Mouse (Mus musculus): ENCODE measurements around the gene 5330417C22Rik.

DNA sequence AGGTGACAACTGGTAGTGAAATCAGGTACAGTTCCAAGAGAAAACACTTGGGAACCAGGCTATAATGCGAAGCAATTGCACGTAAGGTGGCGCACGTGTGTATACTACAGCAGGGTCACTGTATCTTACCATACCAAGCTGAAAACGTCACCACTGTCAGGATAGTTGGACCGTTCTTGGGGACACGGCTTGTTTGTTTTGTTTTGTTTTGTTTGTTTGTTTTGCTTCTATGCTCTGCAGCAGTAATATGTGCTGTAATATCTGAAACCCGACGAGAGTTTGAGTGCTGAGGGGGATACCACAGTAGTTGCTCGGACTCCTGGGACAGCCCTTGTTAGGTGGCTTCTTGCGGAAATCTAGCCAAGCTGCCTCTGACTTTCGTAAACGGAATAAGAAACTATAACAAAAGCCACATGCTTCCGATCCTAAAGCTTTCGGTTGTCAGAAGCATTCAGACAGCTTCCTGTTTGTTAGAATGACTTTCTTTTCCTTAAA lies 26.5 kb upstream of the 5330417C22Rik start:
- TF ChIP-seq MAX (IDR thresholded peaks at IDR 0.05) = no peak
- TF ChIP-seq CTCF (IDR thresholded peaks at IDR 0.05; ENCODE audit: control insufficient read depth, insufficient read depth, insufficient read length) = peak; percentile 18
- no peak for TF ChIP-seq USF1 (IDR thresholded peaks at IDR 0.05; ENCODE audit: low read depth)
